Mouse (Mus musculus): ENCODE measurements around the gene Pgf. TPM values are rescaled to one million over a fixed set of nuclear protein-coding genes. Genes with fewer than 3 reads are reported as not detected.

Pgf gene
- polyA plus RNA-seq (2014; fragmentation: Nextera tagmentation; extraction: Ambion mirVana) = 7.9 and 8.9 TPM in 2 replicates

DNA sequence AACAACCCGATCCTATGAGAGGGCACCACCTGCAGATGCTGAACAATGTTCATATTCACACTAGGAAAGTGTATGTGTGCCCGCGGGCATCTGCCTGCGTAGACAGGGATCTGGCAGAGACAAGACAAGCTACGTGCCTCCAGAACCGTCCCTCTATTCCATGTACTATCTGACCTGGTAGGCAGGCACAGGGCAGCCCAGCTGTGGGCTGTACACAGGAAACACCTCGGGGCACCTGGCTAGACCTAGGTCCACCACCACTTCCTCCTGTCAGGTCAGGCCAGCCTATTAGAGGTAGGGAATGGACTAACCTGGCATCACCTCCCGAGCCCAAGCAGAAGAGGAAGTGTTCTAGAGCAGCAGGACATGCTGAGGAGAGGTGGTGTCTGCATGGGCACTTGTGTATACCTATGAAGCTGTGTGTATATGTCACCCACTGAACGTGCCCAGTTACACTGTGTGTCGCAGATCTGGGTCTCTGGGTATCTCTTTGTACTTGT, at the start of gene Pgf:
Gene Pgf (minus strand): TSS at position 51 of the 500 bp plus-strand sequence.
- Histone ChIP-seq H3K4me3 (ENCODE audit: low read depth, low read length) (peak within 1 kb of the TSS; percentile 16), H3K4me2 (ENCODE audit: low read depth, low read length) (peak within 1 kb of the TSS; percentile 51), H3K27me3 (ENCODE audit: control insufficient read depth, insufficient read depth, low read length) (no peaks in the 10 kb centered on the region), H3K9me3 (ENCODE audit: control insufficient read depth, low read length) (no peaks in the 10 kb centered on the region), H3K9ac (replicated peaks; ENCODE audit: low read depth, low read length) (peak within 1 kb of the TSS; percentile 8), H3K27ac (ENCODE audit: low read depth, low read length) (no peak within 1 kb of the TSS), H3K4me1 (ENCODE audit: control insufficient read depth, insufficient read depth, low read length) (peaks cover 24% of the 10 kb centered on the region; the same call in 1 of the 2 replicates), H3K36me3 (ENCODE audit: control insufficient read depth, insufficient read depth, low read length) (no peaks in the 10 kb centered on the region)
- ATAC-seq (ENCODE audit: low read depth) = no peak
- 79% methylated on average over 10 of the region's 10 CpGs for WGBS

- WGBS = 85% methylated on average over 7 of the region's 7 CpGs
- no peak for ATAC-seq (ENCODE audit: low read depth)
These were observed 49.6 kb upstream of the Pgf start for GRCm38 (mm10) chr12:85227227-85227626.

GRCm38 (mm10) chr12:85219905-85220290, 42.3 kb upstream of the Pgf start:
- peaks cover 20% of the 10 kb centered on the region for H3K36me3 ChIP-seq (ENCODE audit: control insufficient read depth, insufficient read depth, low read length)
- peaks cover 16% of the 10 kb centered on the region for H3K4me1 ChIP-seq (ENCODE audit: control insufficient read depth, insufficient read depth, low read length)
- 7% methylated on average over 12 of the region's 12 CpGs for WGBS
- ATAC-seq (ENCODE audit: low read depth) = no peak; the same call in 1 of the 2 replicates
- no peaks in the 10 kb centered on the region for H3K9me3 ChIP-seq (ENCODE audit: control insufficient read depth, low read length)
- peak overlapping the region; percentile 72 for H3K4me3 ChIP-seq (ENCODE audit: low read depth, low read length)
- H3K27me3 ChIP-seq (ENCODE audit: control insufficient read depth, insufficient read depth, low read length) = no peaks in the 10 kb centered on the region
- H3K4me2 ChIP-seq (ENCODE audit: low read depth, low read length) = peak overlapping the region; percentile 93
- H3K27ac ChIP-seq (ENCODE audit: low read depth, low read length) = peak overlapping the region; percentile 69
- peak overlapping the region; percentile 66 for H3K9ac ChIP-seq (replicated peaks; ENCODE audit: low read depth, low read length)

More at GRCm38 (mm10) chr12:85227227-85227626, 49.6 kb upstream of the Pgf start:
- Histone ChIP-seq H3K9me3 (ENCODE audit: control insufficient read depth, low read length) (no peaks in the 10 kb centered on the region), H3K27me3 (ENCODE audit: control insufficient read depth, insufficient read depth, low read length) (no peaks in the 10 kb centered on the region), H3K4me2 (ENCODE audit: low read depth, low read length) (no peak overlapping the region), H3K4me3 (ENCODE audit: low read depth, low read length) (no peak overlapping the region), H3K4me1 (ENCODE audit: control insufficient read depth, insufficient read depth, low read length) (no peaks in the 10 kb centered on the region), H3K9ac (replicated peaks; ENCODE audit: low read depth, low read length) (no peak overlapping the region), H3K36me3 (ENCODE audit: control insufficient read depth, insufficient read depth, low read length) (peaks cover 36% of the 10 kb centered on the region), H3K27ac (ENCODE audit: low read depth, low read length) (no peak overlapping the region)

GRCm38 (mm10) chr12:85219236-85219904, 41.8 kb upstream of the Pgf start, which contains the start of gene Eif2b2:
TSS of gene Eif2b2 (plus strand) at chr12:85219481.
- Histone ChIP-seq H3K36me3 (ENCODE audit: control insufficient read depth, insufficient read depth, low read length) (peaks cover 15% of the 10 kb centered on the region), H3K27me3 (ENCODE audit: control insufficient read depth, insufficient read depth, low read length) (no peaks in the 10 kb centered on the region), H3K4me2 (ENCODE audit: low read depth, low read length) (peak within 1 kb of the TSS; percentile 93), H3K9ac (replicated peaks; ENCODE audit: low read depth, low read length) (peak within 1 kb of the TSS; percentile 66), H3K4me1 (ENCODE audit: control insufficient read depth, insufficient read depth, low read length) (peaks cover 16% of the 10 kb centered on the region), H3K4me3 (ENCODE audit: low read depth, low read length) (peak within 1 kb of the TSS; percentile 72), H3K27ac (ENCODE audit: low read depth, low read length) (peak within 1 kb of the TSS; percentile 69), H3K9me3 (ENCODE audit: control insufficient read depth, low read length) (no peaks in the 10 kb centered on the region)
- peak; percentile 99 for ATAC-seq (ENCODE audit: low read depth)
- WGBS = under 1% methylated on average over 54 of the region's 54 CpGs

DNA sequence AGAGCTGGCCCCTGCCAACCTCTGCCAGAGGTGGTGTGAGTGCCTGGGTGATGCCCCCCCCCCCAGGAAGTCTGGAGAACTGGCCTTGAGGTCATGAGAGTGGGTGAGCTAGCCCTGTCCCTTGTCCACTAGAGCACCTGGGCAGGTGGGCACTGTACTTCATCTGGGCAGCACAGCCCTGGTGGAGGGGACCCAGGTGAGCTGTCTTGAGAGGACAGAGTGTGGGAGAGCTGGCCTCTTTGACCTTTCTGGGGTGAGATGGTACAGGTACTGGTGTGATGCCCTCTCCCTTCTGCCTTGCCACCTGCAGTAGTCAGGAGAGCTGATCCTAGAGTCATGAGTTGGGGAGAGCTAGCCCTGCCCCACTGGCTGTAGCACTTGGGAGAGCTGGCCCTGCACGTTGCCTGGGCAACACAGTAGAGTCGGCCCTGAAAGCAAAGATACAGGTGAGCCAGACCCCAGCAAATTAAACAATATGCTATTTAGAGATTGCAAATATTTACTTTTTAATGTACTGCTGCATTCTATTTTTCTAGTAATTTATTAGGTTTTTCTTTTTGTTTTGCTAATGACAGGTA, 40.2 kb upstream of the Pgf start:
- H3K4me2 ChIP-seq (ENCODE audit: low read depth, low read length) = no peak overlapping the region
- no peak for ATAC-seq (ENCODE audit: low read depth)
- no peaks in the 10 kb centered on the region for H3K27me3 ChIP-seq (ENCODE audit: control insufficient read depth, insufficient read depth, low read length)
- 88% methylated on average over 2 of the region's 2 CpGs for WGBS
- no peaks in the 10 kb centered on the region for H3K9me3 ChIP-seq (ENCODE audit: control insufficient read depth, low read length)
- 0 out of 2 replicates have a peak, but pooled peaks cover 7% of the 10 kb centered on the region for H3K36me3 ChIP-seq (ENCODE audit: control insufficient read depth, insufficient read depth, low read length)
- no peak overlapping the region for H3K4me3 ChIP-seq (ENCODE audit: low read depth, low read length)
- H3K27ac ChIP-seq (ENCODE audit: low read depth, low read length) = no peak overlapping the region
- peaks cover 16% of the 10 kb centered on the region for H3K4me1 ChIP-seq (ENCODE audit: control insufficient read depth, insufficient read depth, low read length)
- no peak overlapping the region for H3K9ac ChIP-seq (replicated peaks; ENCODE audit: low read depth, low read length)

GRCm38 (mm10) chr12:85215031-85215430, 37.4 kb upstream of the Pgf start:
- Histone ChIP-seq H3K9ac (replicated peaks; ENCODE audit: low read depth, low read length) (no peak overlapping the region), H3K9me3 (ENCODE audit: control insufficient read depth, low read length) (no peaks in the 10 kb centered on the region), H3K4me1 (ENCODE audit: control insufficient read depth, insufficient read depth, low read length) (peaks cover 5% of the 10 kb centered on the region), H3K36me3 (ENCODE audit: control insufficient read depth, insufficient read depth, low read length) (no peaks in the 10 kb centered on the region), H3K27me3 (ENCODE audit: control insufficient read depth, insufficient read depth, low read length) (no peaks in the 10 kb centered on the region), H3K4me2 (ENCODE audit: low read depth, low read length) (no peak overlapping the region), H3K4me3 (ENCODE audit: low read depth, low read length) (no peak overlapping the region), H3K27ac (ENCODE audit: low read depth, low read length) (no peak overlapping the region)
- 87% methylated on average over 5 of the region's 5 CpGs for WGBS
- ATAC-seq (ENCODE audit: low read depth) = no peak

DNA sequence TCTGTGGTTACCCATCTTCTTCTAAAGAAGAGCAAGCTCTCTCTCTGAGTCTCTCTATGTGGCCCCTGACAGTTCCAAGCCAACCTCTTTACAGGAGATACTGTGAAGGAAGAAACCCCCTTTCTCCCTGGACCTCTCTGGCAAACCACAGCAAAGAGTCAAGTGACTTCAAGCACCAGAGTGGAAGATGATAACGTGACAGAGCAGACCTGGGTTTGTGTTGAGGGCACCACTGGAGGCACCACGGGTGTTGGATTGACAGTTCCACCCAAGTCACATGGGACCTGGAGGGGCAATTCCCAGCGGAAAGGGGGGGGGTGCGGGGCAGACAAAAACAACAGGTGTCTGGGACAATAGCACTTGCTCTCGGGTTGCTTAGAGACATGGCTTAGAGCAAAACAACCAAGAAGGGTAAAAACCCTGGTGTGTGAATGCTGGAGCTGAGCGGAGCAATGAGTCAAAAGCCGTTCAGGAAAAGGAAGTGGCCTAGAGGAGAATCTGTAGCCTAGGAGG, 31.2 kb upstream of the Pgf start:
- Histone ChIP-seq H3K27ac (ENCODE audit: low read depth, low read length) (no peak overlapping the region), H3K4me3 (ENCODE audit: low read depth, low read length) (no peak overlapping the region), H3K9ac (replicated peaks; ENCODE audit: low read depth, low read length) (no peak overlapping the region), H3K9me3 (ENCODE audit: control insufficient read depth, low read length) (no peaks in the 10 kb centered on the region), H3K4me2 (ENCODE audit: low read depth, low read length) (no peak overlapping the region), H3K36me3 (ENCODE audit: control insufficient read depth, insufficient read depth, low read length) (no peaks in the 10 kb centered on the region), H3K4me1 (ENCODE audit: control insufficient read depth, insufficient read depth, low read length) (no peaks in the 10 kb centered on the region), H3K27me3 (ENCODE audit: control insufficient read depth, insufficient read depth, low read length) (no peaks in the 10 kb centered on the region)
- ATAC-seq (ENCODE audit: low read depth) = no peak
- 33% methylated on average over 7 of the region's 7 CpGs for WGBS

- no peak overlapping the region for H3K9ac ChIP-seq (replicated peaks; ENCODE audit: low read depth, low read length)
- H3K27me3 ChIP-seq (ENCODE audit: control insufficient read depth, insufficient read depth, low read length) = no peaks in the 10 kb centered on the region
- 83% methylated on average over 10 of the region's 10 CpGs for WGBS
- H3K36me3 ChIP-seq (ENCODE audit: control insufficient read depth, insufficient read depth, low read length) = no peaks in the 10 kb centered on the region
- H3K4me2 ChIP-seq (ENCODE audit: low read depth, low read length) = no peak overlapping the region
- H3K9me3 ChIP-seq (ENCODE audit: control insufficient read depth, low read length) = no peaks in the 10 kb centered on the region
- no peak for ATAC-seq (ENCODE audit: low read depth)
- H3K27ac ChIP-seq (ENCODE audit: low read depth, low read length) = no peak overlapping the region
- no peak overlapping the region for H3K4me3 ChIP-seq (ENCODE audit: low read depth, low read length)
- H3K4me1 ChIP-seq (ENCODE audit: control insufficient read depth, insufficient read depth, low read length) = 0 out of 2 replicates have a peak, but pooled peaks cover 4% of the 10 kb centered on the region
These were observed 27.8 kb upstream of the Pgf start for GRCm38 (mm10) chr12:85205425-85205824.

DNA sequence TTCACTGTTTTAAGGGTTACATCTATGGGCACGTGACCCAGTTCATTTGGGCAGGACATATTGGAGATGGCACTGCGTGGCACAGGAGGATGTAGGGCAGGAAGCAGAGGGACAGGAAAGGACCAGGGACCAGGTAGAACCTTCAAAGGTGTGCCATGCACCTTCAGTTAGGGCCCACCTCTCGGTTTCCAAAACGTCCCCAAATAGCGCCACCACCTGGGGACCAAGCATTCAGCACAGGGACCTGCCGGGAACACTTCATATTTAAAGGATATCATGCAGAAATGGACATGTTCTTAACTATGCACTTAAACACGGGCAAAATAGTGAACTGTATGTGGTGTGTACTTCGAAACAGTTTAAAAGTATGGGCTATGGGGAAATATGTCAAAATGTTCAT, 26.5 kb upstream of the Pgf start:
- Histone ChIP-seq H3K4me2 (ENCODE audit: low read depth, low read length) (no peak overlapping the region), H3K4me3 (ENCODE audit: low read depth, low read length) (no peak overlapping the region), H3K9ac (replicated peaks; ENCODE audit: low read depth, low read length) (no peak overlapping the region), H3K4me1 (ENCODE audit: control insufficient read depth, insufficient read depth, low read length) (0 out of 2 replicates have a peak, but pooled peaks cover 4% of the 10 kb centered on the region), H3K27ac (ENCODE audit: low read depth, low read length) (no peak overlapping the region), H3K27me3 (ENCODE audit: control insufficient read depth, insufficient read depth, low read length) (no peaks in the 10 kb centered on the region), H3K36me3 (ENCODE audit: control insufficient read depth, insufficient read depth, low read length) (no peaks in the 10 kb centered on the region), H3K9me3 (ENCODE audit: control insufficient read depth, low read length) (no peaks in the 10 kb centered on the region)
- 55% methylated on average over 8 of the region's 8 CpGs for WGBS
- ATAC-seq (ENCODE audit: low read depth) = no peak
